Mouse (Mus musculus): ENCODE data around the gene Glt1d1. TPM values are rescaled to one million over a fixed set of nuclear protein-coding genes. Genes with fewer than 3 reads are reported as not detected.
"Not testable (repeated sequence)": the region's sequence is repeated elsewhere in the genome, so short reads cannot be mapped to it uniquely, and the experiment has no call there.

Gene Glt1d1
- polyA plus RNA-seq, 1 experiment from 2014 or later = 0.80 TPM

GRCm38 (mm10) chr5:127705976-127706375, 73.9 kb downstream of the Glt1d1 start:
- no peak overlapping the region for H3K27ac ChIP-seq (replicated peaks)
- no peak overlapping the region for H3K9ac ChIP-seq
- no peaks in the 10 kb centered on the region for H3K27me3 ChIP-seq
- no peak for ATAC-seq (ENCODE audit: low read depth)
- no peaks in the 10 kb centered on the region for H3K4me1 ChIP-seq (replicated peaks)
- H3K4me2 ChIP-seq = no peak overlapping the region
- no peak overlapping the region for H3K4me3 ChIP-seq
- H3K9me3 ChIP-seq = no peaks in the 10 kb centered on the region
- 91% methylated on average over 8 of the region's 8 CpGs for whole genome bisulfite sequencing
- no peaks in the 10 kb centered on the region for H3K36me3 ChIP-seq

GRCm38 (mm10) chr5:127708143-127708542, 76.1 kb downstream of the Glt1d1 start:
- no peak overlapping the region for H3K4me3 ChIP-seq
- peaks cover 4% of the 10 kb centered on the region; the same call in 1 of the 2 replicates for H3K9me3 ChIP-seq
- H3K36me3 ChIP-seq = no peaks in the 10 kb centered on the region
- no peak overlapping the region for H3K9ac ChIP-seq
- no peaks in the 10 kb centered on the region for H3K27me3 ChIP-seq
- H3K4me1 ChIP-seq (replicated peaks) = no peaks in the 10 kb centered on the region
- no peak overlapping the region for H3K4me2 ChIP-seq
- no peak overlapping the region for H3K27ac ChIP-seq (replicated peaks)
- WGBS = 80% methylated on average over 9 of the region's 9 CpGs
- no peak for ATAC-seq (ENCODE audit: low read depth)

GRCm38 (mm10) chr5:127714783-127715704, 83.0 kb downstream of the Glt1d1 start:
- peaks cover 8% of the 10 kb centered on the region; the same call in 1 of the 2 replicates for H3K4me1 ChIP-seq (replicated peaks)
- ATAC-seq (ENCODE audit: low read depth) = no peak
- no peak overlapping the region for H3K4me2 ChIP-seq
- no peak overlapping the region for H3K9ac ChIP-seq
- H3K36me3 ChIP-seq = no peaks in the 10 kb centered on the region
- no peaks in the 10 kb centered on the region for H3K27me3 ChIP-seq
- WGBS = 82% methylated on average over 7 of the region's 7 CpGs
- H3K27ac ChIP-seq (replicated peaks) = no peak overlapping the region
- H3K9me3 ChIP-seq = peaks cover 4% of the 10 kb centered on the region; the same call in 1 of the 2 replicates
- H3K4me3 ChIP-seq = no peak overlapping the region

- 31% methylated on average over 15 of the region's 15 CpGs for WGBS
- no peak overlapping the region for H3K27ac ChIP-seq (replicated peaks)
- no peak overlapping the region for H3K4me3 ChIP-seq
- no peaks in the 10 kb centered on the region for H3K9me3 ChIP-seq
- no peak overlapping the region for H3K9ac ChIP-seq
- peak overlapping the region; percentile 18; the same call in 1 of the 2 replicates for H3K4me2 ChIP-seq
- H3K36me3 ChIP-seq = no peaks in the 10 kb centered on the region
- peak; percentile 27; the same call in 1 of the 2 replicates for ATAC-seq (ENCODE audit: low read depth)
- H3K4me1 ChIP-seq (replicated peaks) = peaks cover 11% of the 10 kb centered on the region; the same call in 1 of the 2 replicates
- H3K27me3 ChIP-seq = no peaks in the 10 kb centered on the region
Observed at GRCm38 (mm10) chr5:127720591-127721379, 88.7 kb downstream of the Glt1d1 start.

- H3K27me3 ChIP-seq; ATAC-seq (ENCODE audit: low read depth); H3K9ac ChIP-seq; H3K9me3 ChIP-seq; H3K4me2 ChIP-seq; H3K36me3 ChIP-seq; H3K27ac ChIP-seq (replicated peaks); H3K4me3 ChIP-seq: not testable (repeated sequence)
- peaks cover 11% of the 10 kb centered on the region; the same call in 1 of the 2 replicates for H3K4me1 ChIP-seq (replicated peaks)
- 93% methylated on average over 12 of the region's 12 CpGs for WGBS
Observed at GRCm38 (mm10) chr5:127722171-127722570, 90.1 kb downstream of the Glt1d1 start.

- Histone ChIP-seq H3K27me3 (no peaks in the 10 kb centered on the region), H3K9ac (no peak overlapping the region), H3K4me1 (replicated peaks) (no peaks in the 10 kb centered on the region), H3K4me3 (no peak overlapping the region), H3K27ac (replicated peaks) (no peak overlapping the region), H3K4me2 (no peak overlapping the region), H3K36me3 (no peaks in the 10 kb centered on the region), H3K9me3 (no peaks in the 10 kb centered on the region)
- ATAC-seq (ENCODE audit: low read depth) = no peak
- WGBS = 97% methylated on average over 2 of the region's 2 CpGs
Observed at GRCm38 (mm10) chr5:127730351-127730750, 98.3 kb downstream of the Glt1d1 start.

GRCm38 (mm10) chr5:127741331-127741730, 109.3 kb downstream of the Glt1d1 start:
- H3K9me3 ChIP-seq = no peaks in the 10 kb centered on the region
- ATAC-seq (ENCODE audit: low read depth) = no peak
- H3K9ac ChIP-seq = no peak overlapping the region
- no peaks in the 10 kb centered on the region for H3K27me3 ChIP-seq
- H3K4me2 ChIP-seq = no peak overlapping the region
- 74% methylated on average over 16 of the region's 16 CpGs for WGBS
- no peak overlapping the region for H3K27ac ChIP-seq (replicated peaks)
- H3K4me1 ChIP-seq (replicated peaks) = 0 out of 2 replicates have a peak, but pooled peaks cover 6% of the 10 kb centered on the region
- no peak overlapping the region for H3K4me3 ChIP-seq
- H3K36me3 ChIP-seq = no peaks in the 10 kb centered on the region

GRCm38 (mm10) chr5:127749540-127749939, 117.5 kb downstream of the Glt1d1 start:
- H3K27ac ChIP-seq (replicated peaks); H3K9ac ChIP-seq; ATAC-seq (ENCODE audit: low read depth); H3K27me3 ChIP-seq; H3K9me3 ChIP-seq; H3K4me3 ChIP-seq; H3K4me2 ChIP-seq; H3K36me3 ChIP-seq: not testable (repeated sequence)
- peaks cover 15% of the 10 kb centered on the region for H3K4me1 ChIP-seq (replicated peaks)
- 94% methylated on average over 3 of the region's 3 CpGs for WGBS

- no peaks in the 10 kb centered on the region for H3K9me3 ChIP-seq
- peak overlapping the region; percentile 20 for H3K4me2 ChIP-seq
- H3K4me3 ChIP-seq = no peak overlapping the region
- no peak overlapping the region for H3K9ac ChIP-seq
- ATAC-seq (ENCODE audit: low read depth) = peak; percentile 53
- no peaks in the 10 kb centered on the region for H3K36me3 ChIP-seq
- 26% methylated on average over 20 of the region's 20 CpGs for WGBS
- no peaks in the 10 kb centered on the region for H3K27me3 ChIP-seq
- peaks cover 23% of the 10 kb centered on the region for H3K4me1 ChIP-seq (replicated peaks)
- no peak overlapping the region for H3K27ac ChIP-seq (replicated peaks)
Observed at GRCm38 (mm10) chr5:127751262-127751975, 119.4 kb downstream of the Glt1d1 start.

GRCm38 (mm10) chr5:127755594-127755993, 123.5 kb downstream of the Glt1d1 start:
- Histone ChIP-seq H3K9me3 (no peaks in the 10 kb centered on the region), H3K36me3 (no peaks in the 10 kb centered on the region)
- ATAC-seq (ENCODE audit: low read depth) = no peak

GRCm38 (mm10) chr5:127756011-127756410, 123.9 kb downstream of the Glt1d1 start:
- Histone ChIP-seq H3K4me2 (no peak overlapping the region), H3K9me3 (no peaks in the 10 kb centered on the region), H3K4me1 (replicated peaks) (peaks cover 19% of the 10 kb centered on the region), H3K4me3 (no peak overlapping the region), H3K27me3 (no peaks in the 10 kb centered on the region), H3K36me3 (no peaks in the 10 kb centered on the region), H3K27ac (replicated peaks) (no peak overlapping the region), H3K9ac (no peak overlapping the region)
- WGBS = 83% methylated on average over 3 of the region's 3 CpGs
- ATAC-seq (ENCODE audit: low read depth) = no peak

More at GRCm38 (mm10) chr5:127755594-127755993, 123.5 kb downstream of the Glt1d1 start:
- Histone ChIP-seq H3K4me3 (no peak overlapping the region), H3K4me2 (no peak overlapping the region), H3K27me3 (no peaks in the 10 kb centered on the region), H3K4me1 (replicated peaks) (peaks cover 23% of the 10 kb centered on the region), H3K27ac (replicated peaks) (no peak overlapping the region), H3K9ac (no peak overlapping the region)
- 43% methylated on average over 4 of the region's 4 CpGs for WGBS

Data from neural tube, embryonic 13.5 days (tissue).